Mouse (Mus musculus) liver, postnatal 0 days (tissue): Measurements from ENCODE around the gene Rtn3.

Experiments
- CTCF ChIP-seq: sonication (generic); IDR thresholded peaks from 2 replicates; pipeline ENCODE4 v1.5.1; 2016; ENCODE audit warnings: antibody characterized with exemption, low read depth
- EP300 ChIP-seq: IDR thresholded peaks from 2 replicates; pipeline ENCODE4 v1.6.1; 2016; ENCODE audit warnings: antibody characterized with exemption, low read depth, mild to moderate bottlenecking

GRCm38 (mm10) chr19:7482266-7482598, 849 bp downstream of the Rtn3 start:
- TF ChIP-seq CTCF (no peak), EP300 (no peak)
